Mouse (Mus musculus) ES-E14 (cell line): ENCODE data around the gene Neb. TPM values are rescaled to one million over a fixed set of nuclear protein-coding genes. Genes with fewer than 3 reads are reported as not detected.

Experiments used
- DNase-seq: peaks from one replicate; pipeline ENCODE4 v3.0.0-alpha.2; 2013; ENCODE audit warnings: low read depth, low spot score
- H3K27ac ChIP-seq: 2 replicates; pipeline ENCODE4 v1.5.1; 2012; ENCODE audit warnings: low read depth, mild to moderate bottlenecking, low read length, moderate library complexity, mixed read lengths; ENCODE audit not compliant: poor library complexity, insufficient read depth, severe bottlenecking
- H3K36me3 ChIP-seq: 2 replicates; pipeline ENCODE4 v1.6.1; 2012; ENCODE audit warnings: mild to moderate bottlenecking, low read length, moderate library complexity, mixed read lengths; ENCODE audit not compliant: control insufficient read depth, poor library complexity, insufficient read depth, severe bottlenecking
- H3K4me1 ChIP-seq, 2 experiments: fragments of 150-350 bp in 1 of 2; sonication (generic) in 1 of 2; 2 replicates each; pipeline ENCODE4 v1.6.1; 2012; ENCODE audit warnings: low read length in 2 of 2, mild to moderate bottlenecking in 1 of 2, mixed read lengths in 1 of 2; ENCODE audit not compliant: control insufficient read depth in 2 of 2, insufficient read depth in 2 of 2, poor library complexity in 1 of 2
- H3K4me3 ChIP-seq, 2 experiments: fragments of 150-350 bp in 1 of 2; sonication (generic) in 1 of 2; 2 replicates each; pipeline ENCODE4 v1.5.1; 2012; ENCODE audit warnings: low read length in 2 of 2, low read depth in 1 of 2, mild to moderate bottlenecking in 1 of 2, mixed read lengths in 1 of 2; ENCODE audit not compliant: insufficient read depth in 1 of 2, poor library complexity in 1 of 2, severe bottlenecking in 1 of 2
- H3K9ac ChIP-seq: 2 replicates; pipeline ENCODE4 v1.6.1; 2012; ENCODE audit warnings: low read depth, mild to moderate bottlenecking, low read length, mixed read lengths; ENCODE audit not compliant: poor library complexity, insufficient read depth, severe bottlenecking
- H3K9me3 ChIP-seq: fragments of 150-350 bp; sonication (generic); 2 replicates; pipeline ENCODE4 v1.6.1; 2012; ENCODE audit warnings: low read depth, mild to moderate bottlenecking, low read length; ENCODE audit not compliant: control insufficient read depth, insufficient read depth
- CHD2 ChIP-seq: IDR thresholded peaks from 2 replicates; pipeline ENCODE4 v1.6.1; 2014; ENCODE audit warnings: mild to moderate bottlenecking, low read depth, low read length, inconsistent platforms
- HCFC1 ChIP-seq: IDR thresholded peaks from 2 replicates; pipeline ENCODE4 v1.6.1; 2012; ENCODE audit warnings: low read length, inconsistent platforms, borderline replicate concordance; ENCODE audit not compliant: insufficient read depth
- MAFK ChIP-seq: IDR thresholded peaks from 2 replicates; pipeline ENCODE4 v1.6.1; 2014; ENCODE audit warnings: mild to moderate bottlenecking, low read depth, low read length, inconsistent platforms; ENCODE audit not compliant: insufficient read depth
- ZC3H11A ChIP-seq: IDR thresholded peaks from 2 replicates; pipeline ENCODE4 v1.6.1; 2012; ENCODE audit warnings: low read depth, mild to moderate bottlenecking, inconsistent platforms, low read length, borderline replicate concordance
- ZNF384 ChIP-seq: IDR thresholded peaks from 2 replicates; pipeline ENCODE4 v1.6.1; 2012; ENCODE audit warnings: low read depth, low read length, inconsistent platforms
- in situ Hi-C, 2 experiments: fragments of 600-800 bp; cut with MboI; formaldehyde crosslinking; loops; one replicate each; pipeline ENCODE4 v1.15.1; 2025; ENCODE audit warnings: low sequenced_read_pairs in 2 of 2, inconsistent platforms in 1 of 2; ENCODE audit not compliant: unreplicated experiment in 2 of 2
- total RNA-seq: library from RNA; depleted of rRNA; stranded (reverse); fragments of 300-350 nt; gene quantifications from 2 replicates; pipeline ENCODE4 v1.2.3, GENCODE M21; 2012

The Neb gene
- total RNA-seq, 1 experiment = 5.1 TPM

DNA sequence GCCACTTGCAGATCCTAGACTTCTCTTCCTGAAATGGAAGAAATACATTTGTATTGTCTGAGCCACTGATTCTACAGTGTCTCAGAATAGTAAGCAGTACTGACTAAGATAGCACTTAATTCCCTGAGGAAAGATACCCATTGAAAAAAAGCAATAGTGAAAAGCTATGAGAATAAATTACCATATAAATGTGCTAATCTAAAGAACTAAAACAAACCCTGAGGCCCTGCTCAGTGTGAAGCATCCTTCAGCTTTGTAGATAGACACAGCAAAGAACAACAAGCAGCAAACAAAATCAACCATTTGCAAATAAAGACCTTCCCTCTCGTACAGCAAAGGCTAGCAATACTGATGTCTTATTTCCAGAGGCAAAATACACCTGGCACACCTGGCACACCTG is 18.6 kb downstream of the Neb start:
- no peaks in the 10 kb centered on the region for H3K36me3 ChIP-seq
- no peak overlapping the region for H3K4me3 ChIP-seq
- in situ Hi-C loops = no loop called here
- DNase-seq = no peak
- no peak overlapping the region for H3K9ac ChIP-seq
- no peak for TF ChIP-seq ZNF384
- TF ChIP-seq ZC3H11A = no peak
- TF ChIP-seq MAFK = no peak
- no peak for TF ChIP-seq HCFC1
- TF ChIP-seq CHD2 = no peak
- H3K9me3 ChIP-seq = no peaks in the 10 kb centered on the region
- H3K27ac ChIP-seq = no peak overlapping the region
- H3K4me1 ChIP-seq = no peaks in the 10 kb centered on the region

DNA sequence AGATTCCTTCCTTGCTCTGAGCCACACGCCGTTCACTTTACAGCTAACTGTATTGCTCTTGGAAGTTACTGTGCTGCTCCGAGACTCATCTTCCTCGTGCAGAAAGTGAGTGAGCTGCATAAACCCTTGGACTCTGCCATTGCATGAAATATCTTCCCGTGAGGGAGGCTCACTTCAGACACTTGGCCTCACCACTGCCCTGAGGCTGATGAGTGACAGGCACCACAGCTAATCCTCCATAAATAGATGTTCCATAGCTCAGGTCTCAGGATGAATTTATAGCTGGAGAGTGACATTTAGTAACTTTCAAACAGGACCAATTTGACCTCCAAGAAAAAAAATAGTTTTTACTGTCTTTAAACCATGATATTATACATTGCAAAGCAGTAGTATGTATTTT is 20.1 kb downstream of the Neb start:
- Histone ChIP-seq H3K27ac (no peak overlapping the region), H3K4me1 (no peaks in the 10 kb centered on the region), H3K4me3 (no peak overlapping the region), H3K36me3 (no peaks in the 10 kb centered on the region), H3K9me3 (no peaks in the 10 kb centered on the region), H3K9ac (no peak overlapping the region)
- no peak for TF ChIP-seq HCFC1
- no peak for TF ChIP-seq ZNF384
- TF ChIP-seq MAFK = no peak
- TF ChIP-seq ZC3H11A = no peak
- no peak for TF ChIP-seq CHD2
- no peak for DNase-seq
- in situ Hi-C loops = no loop called here

DNA sequence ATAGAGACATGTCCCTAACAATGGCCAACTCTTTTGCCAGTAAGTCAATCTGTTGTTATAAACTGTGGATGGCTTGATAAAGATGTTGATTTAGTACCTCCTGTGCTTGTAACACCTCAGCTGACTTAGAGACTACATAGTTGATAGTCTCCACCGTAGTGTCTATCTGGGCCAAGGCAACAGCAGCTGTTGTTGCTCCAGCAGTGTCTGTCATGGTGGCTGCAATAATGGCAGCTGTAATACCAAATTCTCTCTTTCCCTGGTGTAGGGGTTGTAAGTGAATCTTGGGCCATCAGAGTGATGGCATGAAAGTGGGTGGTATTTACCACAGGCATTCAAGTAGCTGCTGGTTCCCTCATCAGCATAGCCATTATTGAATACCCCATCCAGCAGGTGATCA is 27.2 kb downstream of the Neb start:
- H3K9me3 ChIP-seq = no peaks in the 10 kb centered on the region
- H3K4me3 ChIP-seq = no peak overlapping the region
- no peak for TF ChIP-seq ZNF384
- TF ChIP-seq ZC3H11A = no peak
- TF ChIP-seq CHD2 = no peak
- TF ChIP-seq HCFC1 = no peak
- no peak for TF ChIP-seq MAFK
- no peak overlapping the region for H3K27ac ChIP-seq
- no peak overlapping the region for H3K9ac ChIP-seq
- no peaks in the 10 kb centered on the region for H3K36me3 ChIP-seq
- no peak for DNase-seq
- in situ Hi-C loops = no loop called here
- H3K4me1 ChIP-seq = no peaks in the 10 kb centered on the region

DNA sequence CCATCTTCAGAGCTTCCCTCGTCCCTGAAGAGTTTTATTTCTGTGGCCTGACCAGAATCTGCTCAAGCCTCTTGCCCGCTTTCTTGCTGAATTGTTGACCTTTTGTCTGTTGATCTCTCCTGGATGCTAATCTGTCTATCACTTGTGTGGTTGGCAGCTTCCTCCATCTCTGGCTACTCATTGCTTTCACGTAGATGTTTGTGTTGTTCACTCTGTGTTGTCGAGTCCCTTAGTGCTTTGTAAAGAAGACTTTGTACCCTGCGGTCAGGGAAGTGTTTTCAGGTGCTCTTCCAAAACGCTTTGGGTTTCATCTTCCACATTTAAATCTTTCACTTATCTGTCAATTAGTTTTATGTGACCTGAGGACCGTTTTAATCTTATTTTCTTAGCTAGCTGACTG is 37.3 kb downstream of the Neb start:
- TF ChIP-seq ZC3H11A (no peak), CHD2 (no peak), HCFC1 (no peak), ZNF384 (no peak), MAFK (no peak)
- Histone ChIP-seq H3K27ac (no peak overlapping the region), H3K36me3 (no peaks in the 10 kb centered on the region), H3K4me3 (no peak overlapping the region), H3K9me3 (no peaks in the 10 kb centered on the region), H3K9ac (no peak overlapping the region), H3K4me1 (no peaks in the 10 kb centered on the region)
- no peak for DNase-seq
- in situ Hi-C loops = no loop called here

DNA sequence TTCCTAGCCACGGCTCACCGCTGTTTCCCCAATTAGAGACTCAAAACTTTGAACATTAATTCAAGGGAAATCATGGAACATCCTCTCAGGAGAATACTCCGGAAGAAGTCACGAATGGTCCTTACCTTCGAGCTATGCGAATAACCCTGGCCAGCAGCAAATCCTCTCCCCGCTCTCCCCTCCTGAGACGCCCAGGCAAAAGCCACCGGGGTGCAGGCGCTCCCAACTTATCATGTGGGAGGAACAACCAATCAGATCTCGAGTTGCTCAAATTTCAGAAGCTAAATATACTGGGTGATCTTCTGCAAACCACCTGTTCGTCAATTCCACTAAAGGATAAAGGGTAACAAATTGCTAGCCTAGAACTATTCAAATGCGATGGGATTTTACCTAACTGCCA is 42.7 kb downstream of the Neb start:
- in situ Hi-C loops = no loop called here
- no peak overlapping the region for H3K4me3 ChIP-seq
- no peaks in the 10 kb centered on the region for H3K36me3 ChIP-seq
- H3K9ac ChIP-seq = no peak overlapping the region
- H3K9me3 ChIP-seq = no peaks in the 10 kb centered on the region
- H3K4me1 ChIP-seq = no peaks in the 10 kb centered on the region
- DNase-seq = no peak
- no peak for TF ChIP-seq HCFC1
- TF ChIP-seq ZNF384 = no peak
- TF ChIP-seq ZC3H11A = no peak
- no peak for TF ChIP-seq CHD2
- no peak for TF ChIP-seq MAFK
- H3K27ac ChIP-seq = no peak overlapping the region
